Mouse (Mus musculus): ENCODE results near the gene Plxnc1. TPM values are rescaled to one million over a fixed set of nuclear protein-coding genes. Genes with fewer than 3 reads are reported as not detected.

Gene Plxnc1
- polyA plus RNA-seq, 1 experiment from 2014 or later = 8.1 TPM

DNA sequence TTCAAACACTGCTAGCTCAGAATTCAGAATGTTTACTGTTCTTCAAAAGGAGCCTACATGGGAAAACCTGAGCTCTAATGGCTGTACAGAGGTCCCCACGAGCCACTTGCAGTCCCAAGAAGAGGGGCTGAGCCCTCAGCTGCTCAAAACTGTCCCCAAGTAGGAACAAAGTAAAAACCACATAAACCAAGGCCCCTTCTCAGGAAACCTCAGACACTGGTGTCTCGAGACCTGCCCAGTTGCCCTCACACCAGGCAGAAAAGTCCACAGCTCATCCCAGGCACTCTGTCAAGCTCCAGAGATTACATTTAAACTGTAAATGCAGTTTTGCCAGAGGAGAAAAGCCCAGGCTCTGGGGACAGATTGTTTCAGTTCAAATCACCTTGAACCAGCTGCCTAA is 26.6 kb downstream of the Plxnc1 start:
- no peak overlapping the region for H3K9ac ChIP-seq
- 51% methylated on average over 2 of the region's 2 CpGs for WGBS
- peaks cover 10% of the 10 kb centered on the region; the same call in 1 of the 2 replicates for H3K36me3 ChIP-seq
- H3K4me1 ChIP-seq (replicated peaks) = peaks cover 28% of the 10 kb centered on the region
- H3K4me3 ChIP-seq = no peak overlapping the region
- ATAC-seq (ENCODE audit: low read depth) = no peak
- no peak overlapping the region for H3K4me2 ChIP-seq
- H3K27me3 ChIP-seq = no peaks in the 10 kb centered on the region
- H3K27ac ChIP-seq (replicated peaks) = peak overlapping the region; percentile 42; the same call in 1 of the 2 replicates
- H3K9me3 ChIP-seq = no peaks in the 10 kb centered on the region

DNA sequence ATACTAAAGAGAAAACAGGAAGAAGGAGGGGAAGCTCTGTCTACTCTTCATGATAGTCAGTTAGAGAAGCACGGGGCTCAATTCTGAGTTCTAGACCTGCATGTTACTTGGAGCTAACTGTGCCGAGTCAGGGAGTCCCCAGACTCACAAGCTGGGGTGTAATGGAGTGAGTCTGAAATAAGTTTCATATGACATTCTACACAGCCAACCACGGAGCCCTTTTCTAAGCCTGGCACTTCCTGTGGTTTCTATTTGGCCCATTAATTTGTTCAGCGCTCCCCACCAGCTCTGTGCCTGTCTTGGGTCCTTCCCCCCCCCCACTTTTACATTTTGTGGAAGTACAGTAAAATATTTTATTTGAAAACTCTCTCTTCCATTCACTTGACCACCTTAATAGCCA is 27.3 kb downstream of the Plxnc1 start:
- H3K9ac ChIP-seq = no peak overlapping the region
- ATAC-seq (ENCODE audit: low read depth) = no peak
- peaks cover 9% of the 10 kb centered on the region; the same call in 1 of the 2 replicates for H3K36me3 ChIP-seq
- no peak overlapping the region for H3K27ac ChIP-seq (replicated peaks)
- H3K4me3 ChIP-seq = no peak overlapping the region
- 72% methylated on average over 4 of the region's 4 CpGs for WGBS
- H3K9me3 ChIP-seq = no peaks in the 10 kb centered on the region
- H3K4me1 ChIP-seq (replicated peaks) = peaks cover 22% of the 10 kb centered on the region
- H3K4me2 ChIP-seq = no peak overlapping the region
- no peaks in the 10 kb centered on the region for H3K27me3 ChIP-seq

DNA sequence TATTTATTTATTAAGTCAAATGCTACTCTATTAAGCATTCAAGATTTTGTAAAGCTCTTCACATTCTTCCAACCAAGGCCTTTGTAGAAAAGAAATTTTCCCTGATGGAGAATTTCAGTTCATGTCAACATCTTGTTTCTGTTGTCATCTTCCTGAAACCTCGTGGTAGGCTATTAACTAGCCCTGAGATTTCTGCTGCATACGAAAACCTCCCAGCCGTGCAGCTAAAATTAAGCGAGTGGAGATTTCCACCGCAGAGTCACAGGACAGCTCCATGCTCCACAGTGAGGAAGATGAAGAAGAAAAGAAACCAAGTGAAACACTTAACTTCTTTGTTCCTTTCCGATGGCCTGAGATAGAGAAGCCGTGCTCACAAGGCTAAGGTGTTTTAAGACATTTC is 28.0 kb downstream of the Plxnc1 start:
- ATAC-seq (ENCODE audit: low read depth) = no peak
- no peak overlapping the region for H3K4me2 ChIP-seq
- no peak overlapping the region for H3K27ac ChIP-seq (replicated peaks)
- 0 out of 2 replicates have a peak, but pooled peaks cover 2% of the 10 kb centered on the region for H3K36me3 ChIP-seq
- no peaks in the 10 kb centered on the region for H3K27me3 ChIP-seq
- H3K4me3 ChIP-seq = no peak overlapping the region
- peaks cover 18% of the 10 kb centered on the region for H3K4me1 ChIP-seq (replicated peaks)
- no peak overlapping the region for H3K9ac ChIP-seq
- WGBS = 83% methylated on average over 7 of the region's 7 CpGs
- no peaks in the 10 kb centered on the region for H3K9me3 ChIP-seq

DNA sequence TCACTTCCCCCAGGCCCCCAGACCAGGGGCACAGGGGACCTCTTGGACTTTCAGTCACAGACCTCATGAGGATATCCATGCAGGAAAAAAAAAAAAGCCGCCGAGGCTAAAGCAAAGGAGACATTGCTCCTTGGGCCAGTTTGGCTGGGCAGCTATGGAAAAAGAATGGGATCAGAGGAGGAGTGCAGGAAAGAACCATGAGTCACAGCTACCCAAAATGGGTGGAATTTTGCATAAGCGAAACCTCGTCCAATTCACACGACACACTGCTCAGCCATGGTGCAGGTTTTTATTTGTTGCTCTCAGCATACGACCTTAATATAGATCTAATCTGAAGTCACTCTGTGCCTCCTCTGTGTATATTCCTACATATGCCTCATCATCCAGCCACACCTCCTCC is 28.9 kb downstream of the Plxnc1 start:
- WGBS = 88% methylated on average over 6 of the region's 6 CpGs
- H3K9ac ChIP-seq = no peak overlapping the region
- ATAC-seq (ENCODE audit: low read depth) = no peak
- H3K4me2 ChIP-seq = no peak overlapping the region
- H3K27ac ChIP-seq (replicated peaks) = no peak overlapping the region
- H3K4me3 ChIP-seq = no peak overlapping the region
- no peaks in the 10 kb centered on the region for H3K9me3 ChIP-seq
- H3K36me3 ChIP-seq = no peaks in the 10 kb centered on the region
- no peaks in the 10 kb centered on the region for H3K27me3 ChIP-seq
- peaks cover 18% of the 10 kb centered on the region for H3K4me1 ChIP-seq (replicated peaks)

DNA sequence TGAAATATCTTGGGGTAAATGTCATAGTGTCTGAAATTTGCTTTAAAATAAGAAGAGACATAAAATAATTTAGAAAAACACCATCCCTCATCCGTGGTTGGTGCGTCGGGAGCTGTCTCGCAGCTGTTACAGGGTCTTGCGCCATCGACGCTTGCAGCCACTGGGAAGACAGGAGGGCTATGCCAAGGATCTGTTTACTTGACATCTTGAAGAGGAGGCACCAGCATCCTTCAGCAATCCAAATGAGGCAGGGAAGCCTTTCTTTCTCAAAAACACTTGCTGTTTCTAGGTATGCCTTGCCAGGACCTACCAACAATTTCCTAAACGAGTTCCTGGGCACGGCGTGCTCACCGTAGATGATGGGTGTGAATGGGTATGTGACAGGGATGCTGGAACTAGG is 30.6 kb downstream of the Plxnc1 start:
- H3K4me3 ChIP-seq = no peak overlapping the region
- H3K9me3 ChIP-seq = no peaks in the 10 kb centered on the region
- 87% methylated on average over 11 of the region's 11 CpGs for WGBS
- no peak overlapping the region for H3K9ac ChIP-seq
- no peaks in the 10 kb centered on the region for H3K36me3 ChIP-seq
- H3K4me2 ChIP-seq = no peak overlapping the region
- no peaks in the 10 kb centered on the region for H3K27me3 ChIP-seq
- H3K27ac ChIP-seq (replicated peaks) = no peak overlapping the region
- no peak for ATAC-seq (ENCODE audit: low read depth)
- H3K4me1 ChIP-seq (replicated peaks) = peaks cover 23% of the 10 kb centered on the region

DNA sequence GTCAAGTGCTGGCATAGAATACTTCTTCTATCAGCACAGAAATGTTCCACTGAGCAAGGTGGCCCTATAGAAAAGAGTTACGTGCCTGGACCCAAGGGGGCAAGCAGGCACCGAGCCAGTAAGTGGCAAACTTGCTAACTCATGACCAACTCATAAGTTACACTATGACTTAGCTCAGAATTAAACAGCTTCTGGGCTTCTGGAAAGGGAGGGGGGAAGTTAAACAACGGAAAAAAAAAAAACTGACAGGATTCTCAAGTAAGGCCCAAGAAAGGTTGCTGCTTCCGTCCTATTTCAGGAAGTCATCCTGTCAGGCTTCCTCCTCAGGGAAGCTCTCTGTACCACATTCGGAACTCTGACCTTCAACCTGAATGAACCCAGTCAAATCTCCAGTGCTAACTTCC is 31.3 kb downstream of the Plxnc1 start:
- Histone ChIP-seq H3K27me3 (no peaks in the 10 kb centered on the region), H3K4me1 (replicated peaks) (peaks cover 17% of the 10 kb centered on the region), H3K9me3 (no peaks in the 10 kb centered on the region), H3K4me2 (no peak overlapping the region), H3K4me3 (no peak overlapping the region), H3K36me3 (no peaks in the 10 kb centered on the region), H3K9ac (no peak overlapping the region), H3K27ac (replicated peaks) (no peak overlapping the region)
- no peak for ATAC-seq (ENCODE audit: low read depth)
- 81% methylated on average over 5 of the region's 5 CpGs for WGBS

DNA sequence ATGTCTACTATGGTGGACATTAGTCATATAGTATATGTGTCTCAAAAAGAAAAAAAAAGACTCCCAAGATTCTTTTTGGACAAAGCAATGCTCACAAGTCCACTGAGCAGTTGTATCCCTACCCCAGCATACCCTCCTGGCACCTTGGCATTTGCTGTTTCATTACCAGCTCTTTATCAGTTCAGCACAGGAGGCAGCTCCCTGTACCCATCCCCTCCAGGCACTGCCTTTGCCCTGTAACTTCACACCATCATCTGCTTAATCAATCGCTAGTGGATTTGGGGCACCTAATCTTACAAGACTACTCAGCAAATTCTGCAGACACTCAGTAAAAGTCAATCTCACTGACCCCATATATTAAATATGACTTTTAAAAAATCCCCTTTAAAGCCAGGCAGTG is 32.1 kb downstream of the Plxnc1 start:
- no peak overlapping the region for H3K27ac ChIP-seq (replicated peaks)
- no peaks in the 10 kb centered on the region for H3K9me3 ChIP-seq
- no peak for ATAC-seq (ENCODE audit: low read depth)
- H3K4me2 ChIP-seq = no peak overlapping the region
- peaks cover 9% of the 10 kb centered on the region for H3K4me1 ChIP-seq (replicated peaks)
- no peaks in the 10 kb centered on the region for H3K27me3 ChIP-seq
- H3K4me3 ChIP-seq = no peak overlapping the region
- H3K9ac ChIP-seq = no peak overlapping the region
- 97% methylated on average over 1 of the region's 1 CpGs for WGBS
- H3K36me3 ChIP-seq = no peaks in the 10 kb centered on the region

DNA sequence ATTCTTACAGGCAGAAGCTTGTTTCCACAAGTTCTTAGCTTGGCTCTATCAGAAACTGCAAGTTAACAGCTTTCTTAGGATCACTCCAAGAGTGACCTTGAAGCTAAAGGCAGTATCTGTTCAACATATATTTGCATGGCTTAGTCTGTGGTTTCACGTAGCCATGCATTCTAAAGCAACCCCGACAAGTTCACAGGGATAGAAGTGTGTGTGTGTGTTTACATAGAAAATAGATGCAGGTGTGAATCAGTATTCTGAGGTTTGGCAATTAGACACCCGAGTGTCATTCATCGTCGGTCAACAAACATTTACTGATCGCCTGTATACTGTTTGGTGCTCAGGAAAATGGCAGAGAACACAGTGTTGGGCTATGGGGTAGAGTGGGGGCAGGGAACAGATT is 33.5 kb downstream of the Plxnc1 start:
- Histone ChIP-seq H3K9ac (no peak overlapping the region), H3K4me3 (no peak overlapping the region), H3K27me3 (no peaks in the 10 kb centered on the region), H3K36me3 (no peaks in the 10 kb centered on the region), H3K4me1 (replicated peaks) (peaks cover 13% of the 10 kb centered on the region), H3K27ac (replicated peaks) (no peak overlapping the region), H3K4me2 (no peak overlapping the region), H3K9me3 (no peaks in the 10 kb centered on the region)
- ATAC-seq (ENCODE audit: low read depth) = no peak
- WGBS = 93% methylated on average over 6 of the region's 6 CpGs

DNA sequence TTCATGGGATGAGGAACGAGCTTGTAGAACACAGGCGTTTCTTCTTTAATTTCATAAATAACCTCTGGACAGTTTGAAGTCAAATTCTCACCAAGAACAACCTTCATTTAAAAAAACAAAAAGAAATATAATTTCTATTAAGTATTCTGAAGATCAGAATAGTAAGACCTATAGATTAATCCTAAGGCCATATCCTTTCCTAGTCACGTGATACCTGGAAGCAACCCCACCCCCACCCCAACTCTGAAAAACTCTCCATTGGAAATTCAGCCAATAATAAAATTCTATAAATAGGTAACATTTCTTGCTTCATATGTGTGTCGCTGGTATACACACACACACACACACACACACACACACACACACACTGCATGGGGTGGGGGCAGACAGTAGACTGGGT is 34.1 kb downstream of the Plxnc1 start:
- H3K4me3 ChIP-seq = no peak overlapping the region
- H3K27ac ChIP-seq (replicated peaks) = no peak overlapping the region
- no peaks in the 10 kb centered on the region for H3K36me3 ChIP-seq
- H3K27me3 ChIP-seq = no peaks in the 10 kb centered on the region
- no peak overlapping the region for H3K9ac ChIP-seq
- WGBS = 84% methylated on average over 4 of the region's 4 CpGs
- H3K4me2 ChIP-seq = no peak overlapping the region
- ATAC-seq (ENCODE audit: low read depth) = no peak
- H3K9me3 ChIP-seq = no peaks in the 10 kb centered on the region
- peaks cover 18% of the 10 kb centered on the region for H3K4me1 ChIP-seq (replicated peaks)

DNA sequence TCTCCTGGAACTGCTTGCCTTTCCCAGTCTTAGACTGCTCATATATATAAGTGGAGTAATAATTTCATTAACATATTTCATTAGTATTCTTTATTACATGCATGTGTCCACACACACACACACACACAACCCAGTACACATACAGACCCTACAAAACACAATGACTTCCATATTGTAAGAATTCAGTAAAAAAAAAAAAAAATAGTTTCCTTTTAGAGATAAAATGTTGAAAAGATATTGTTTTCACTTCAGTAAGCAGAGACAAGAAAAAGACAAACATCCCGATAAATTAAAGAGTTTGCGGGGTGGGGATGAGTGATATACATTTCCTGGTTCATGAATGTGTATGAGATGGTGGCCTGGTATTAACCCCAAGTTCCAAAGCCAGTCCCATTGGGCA is 34.8 kb downstream of the Plxnc1 start:
- H3K9ac ChIP-seq = no peak overlapping the region

DNA sequence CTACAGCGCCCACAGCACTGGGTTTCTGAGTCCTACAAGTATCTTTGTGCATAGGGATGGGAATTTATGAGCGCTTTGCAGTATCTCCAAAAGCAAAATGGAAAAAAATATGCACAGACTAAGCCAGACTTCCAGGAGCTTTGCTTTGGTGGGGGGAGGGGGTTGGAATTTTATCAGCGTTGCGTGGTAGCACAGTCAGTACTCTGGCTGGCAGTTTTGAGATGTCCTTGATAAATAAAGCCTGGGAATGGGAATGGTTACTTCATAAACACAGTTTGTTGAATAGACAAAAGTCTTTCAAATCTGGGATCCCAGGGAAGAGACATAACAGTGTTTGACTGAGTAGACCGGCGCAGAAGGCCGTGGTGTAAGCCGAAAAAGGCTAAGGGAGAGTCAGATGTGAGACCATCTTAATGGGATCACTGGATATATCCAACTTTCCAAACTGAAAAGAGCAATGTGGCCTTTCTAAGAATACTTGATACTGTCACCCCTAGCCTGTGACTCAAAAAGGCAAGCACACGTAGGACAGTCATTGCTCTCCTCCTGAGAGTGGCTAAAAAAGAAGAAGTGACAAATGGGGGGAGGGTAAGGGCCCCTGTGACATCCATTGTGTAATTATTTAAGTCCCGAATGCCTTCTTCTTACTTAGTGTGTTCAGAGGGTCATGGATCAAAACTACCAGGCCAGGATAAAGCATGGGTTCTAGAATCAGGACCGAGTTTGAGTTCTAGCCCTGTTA is 35.5 kb downstream of the Plxnc1 start:
- Histone ChIP-seq H3K36me3 (no peaks in the 10 kb centered on the region), H3K4me2 (no peak overlapping the region), H3K9me3 (no peaks in the 10 kb centered on the region), H3K4me1 (replicated peaks) (peaks cover 31% of the 10 kb centered on the region), H3K4me3 (no peak overlapping the region), H3K27me3 (no peaks in the 10 kb centered on the region), H3K9ac (no peak overlapping the region), H3K27ac (replicated peaks) (no peak overlapping the region)
- 88% methylated on average over 11 of the region's 11 CpGs for WGBS
- no peak for ATAC-seq (ENCODE audit: low read depth)

More for the DNA sequence above, 34.8 kb downstream of the Plxnc1 start:
- Histone ChIP-seq H3K36me3 (no peaks in the 10 kb centered on the region), H3K27me3 (no peaks in the 10 kb centered on the region), H3K9me3 (no peaks in the 10 kb centered on the region), H3K27ac (replicated peaks) (no peak overlapping the region), H3K4me3 (no peak overlapping the region), H3K4me2 (no peak overlapping the region), H3K4me1 (replicated peaks) (peaks cover 25% of the 10 kb centered on the region)
- no peak for ATAC-seq (ENCODE audit: low read depth)
- 36% methylated on average over 2 of the region's 2 CpGs for WGBS

DNA sequence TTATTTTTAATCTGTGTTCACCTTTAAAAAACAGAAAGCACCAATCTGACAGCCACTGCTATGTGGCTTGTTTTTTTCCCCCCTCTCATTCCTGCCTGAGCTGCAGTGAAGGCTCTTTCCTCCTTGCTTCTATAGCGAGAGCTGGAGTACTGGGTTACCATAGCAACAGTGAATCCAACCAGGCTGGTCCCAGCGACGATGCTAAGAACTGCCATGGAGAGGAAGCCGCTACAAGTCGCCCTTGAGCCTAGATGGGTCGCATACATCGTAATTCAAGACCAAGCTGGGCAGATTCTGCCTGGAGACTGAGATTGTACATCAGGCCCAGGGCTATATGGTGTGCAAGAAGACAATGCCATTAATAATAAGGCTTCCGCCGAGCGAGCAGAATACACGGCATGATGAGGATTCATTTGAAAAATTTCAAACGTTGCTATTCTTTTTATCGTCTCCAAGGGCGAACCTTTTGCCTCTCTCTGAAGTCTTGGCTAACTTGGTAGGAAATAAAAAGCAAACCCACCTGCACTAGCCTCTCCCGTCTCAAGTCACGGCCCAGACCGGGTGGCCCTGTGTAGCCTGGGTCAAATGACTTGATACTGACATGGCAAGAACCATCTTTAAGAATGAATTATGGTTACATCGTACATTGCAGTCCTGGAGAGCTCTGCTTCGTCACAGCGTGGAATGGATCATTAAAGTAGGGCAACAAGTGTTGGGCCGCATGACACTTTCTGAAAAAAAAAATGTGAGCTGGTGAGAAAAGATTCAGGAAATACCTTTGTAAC is 38.8 kb downstream of the Plxnc1 start:
- peak overlapping the region; percentile 8; the same call in 1 of the 2 replicates for H3K4me3 ChIP-seq
- H3K36me3 ChIP-seq = no peaks in the 10 kb centered on the region
- H3K27ac ChIP-seq (replicated peaks) = peak overlapping the region; percentile 81
- peak; percentile 94 for ATAC-seq (ENCODE audit: low read depth)
- peaks cover 32% of the 10 kb centered on the region for H3K4me1 ChIP-seq (replicated peaks)
- H3K9me3 ChIP-seq = no peaks in the 10 kb centered on the region
- 22% methylated on average over 21 of the region's 21 CpGs for WGBS
- H3K27me3 ChIP-seq = no peaks in the 10 kb centered on the region
- H3K9ac ChIP-seq = peak overlapping the region; percentile 47; the same call in 1 of the 2 replicates
- H3K4me2 ChIP-seq = peak overlapping the region; percentile 44
